Mouse (Mus musculus): ENCODE measurements around the gene Slx1b. TPM values are rescaled to one million over a fixed set of nuclear protein-coding genes. Genes with fewer than 3 reads are reported as not detected.
"Not testable (repeated sequence)": the region's sequence is repeated elsewhere in the genome, so short reads cannot be mapped to it uniquely, and the experiment has no call there.

Gene Slx1b
- polyA plus RNA-seq, 1 experiment from 2014 or later: 11.5 TPM

DNA sequence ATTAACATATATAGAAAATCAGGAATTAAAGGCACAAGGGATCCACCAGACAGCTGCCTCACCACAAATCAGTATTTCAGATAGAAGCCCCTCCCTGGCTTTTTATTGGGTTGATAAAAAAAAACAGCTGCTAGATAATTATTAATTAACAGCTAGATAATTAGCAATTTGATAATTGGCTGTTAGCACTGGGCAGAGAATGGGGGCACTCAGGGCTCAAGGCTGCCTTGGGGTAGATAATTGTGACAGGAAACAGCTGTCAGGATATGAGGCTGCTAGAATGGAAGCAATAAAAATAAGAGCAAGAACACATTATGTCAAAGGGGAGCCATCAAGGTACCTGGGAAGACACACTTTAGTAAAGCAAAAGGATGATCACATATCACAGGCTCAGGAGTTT is 50.7 kb downstream of the Slx1b start:
- no peak overlapping the region for H3K4me2 ChIP-seq
- H3K9me3 ChIP-seq: no peaks in the 10 kb centered on the region
- no peak for ATAC-seq (ENCODE audit: borderline replicate concordance, extremely low read depth, low FRiP score, low TSS enrichment)
- H3K36me3 ChIP-seq: no peaks in the 10 kb centered on the region
- no peak overlapping the region for H3K9ac ChIP-seq
- H3K27me3 ChIP-seq: no peaks in the 10 kb centered on the region
- no peak overlapping the region for H3K27ac ChIP-seq
- H3K4me3 ChIP-seq: no peak overlapping the region
- H3K4me1 ChIP-seq: peaks cover 6% of the 10 kb centered on the region; the same call in 1 of the 2 replicates

DNA sequence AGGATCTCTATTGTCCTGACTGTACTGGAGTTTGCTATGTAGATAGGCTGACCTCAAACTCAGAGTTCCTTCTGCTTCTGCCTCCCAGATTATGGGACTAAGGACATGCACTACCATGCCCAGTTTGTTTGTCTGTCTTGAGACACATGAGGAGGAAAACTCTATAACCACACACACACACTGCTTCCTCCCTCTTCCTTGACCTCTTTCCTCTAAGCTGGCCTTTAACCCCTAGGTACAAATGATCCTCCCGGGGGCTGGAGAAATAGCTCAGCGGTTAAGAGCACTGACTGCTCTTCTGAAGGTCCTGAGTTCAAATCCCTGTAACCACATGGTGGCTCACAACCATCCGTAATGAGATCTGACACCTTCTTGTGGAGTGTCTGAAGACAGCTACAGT is 51.2 kb downstream of the Slx1b start:
- Histone ChIP-seq H3K27ac (no peak overlapping the region), H3K4me3 (no peak overlapping the region), H3K9me3 (no peaks in the 10 kb centered on the region), H3K27me3 (no peaks in the 10 kb centered on the region), H3K9ac (no peak overlapping the region), H3K4me2 (no peak overlapping the region), H3K4me1 (peaks cover 4% of the 10 kb centered on the region; the same call in 1 of the 2 replicates), H3K36me3 (no peaks in the 10 kb centered on the region)
- no peak for ATAC-seq (ENCODE audit: borderline replicate concordance, extremely low read depth, low FRiP score, low TSS enrichment)
- 60% methylated on average over 3 of the region's 3 CpGs for WGBS

DNA sequence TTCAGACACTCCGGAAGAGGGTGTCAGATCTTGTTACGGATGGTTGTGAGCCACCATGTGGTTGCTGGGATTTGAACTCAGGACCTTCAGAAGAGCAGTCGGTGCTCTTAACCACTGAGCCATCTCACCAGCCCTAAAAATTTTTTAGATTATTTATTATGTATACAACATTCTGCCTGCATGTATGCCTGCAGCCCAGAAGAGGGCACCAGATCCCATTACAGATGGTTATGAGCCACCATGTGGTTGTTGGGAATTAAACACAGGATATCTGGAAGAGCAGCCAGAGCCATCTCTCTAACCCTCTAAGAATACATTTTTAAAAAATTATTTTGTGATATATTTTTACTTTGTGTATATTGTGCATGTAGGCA is 52.4 kb downstream of the Slx1b start:
- not testable (repeated sequence) for H3K9ac ChIP-seq; H3K9me3 ChIP-seq; H3K4me3 ChIP-seq; H3K4me2 ChIP-seq; ATAC-seq (ENCODE audit: borderline replicate concordance, extremely low read depth, low FRiP score, low TSS enrichment); H3K4me1 ChIP-seq; H3K27me3 ChIP-seq; H3K27ac ChIP-seq; H3K36me3 ChIP-seq
- WGBS: 55% methylated on average over 3 of the region's 3 CpGs

DNA sequence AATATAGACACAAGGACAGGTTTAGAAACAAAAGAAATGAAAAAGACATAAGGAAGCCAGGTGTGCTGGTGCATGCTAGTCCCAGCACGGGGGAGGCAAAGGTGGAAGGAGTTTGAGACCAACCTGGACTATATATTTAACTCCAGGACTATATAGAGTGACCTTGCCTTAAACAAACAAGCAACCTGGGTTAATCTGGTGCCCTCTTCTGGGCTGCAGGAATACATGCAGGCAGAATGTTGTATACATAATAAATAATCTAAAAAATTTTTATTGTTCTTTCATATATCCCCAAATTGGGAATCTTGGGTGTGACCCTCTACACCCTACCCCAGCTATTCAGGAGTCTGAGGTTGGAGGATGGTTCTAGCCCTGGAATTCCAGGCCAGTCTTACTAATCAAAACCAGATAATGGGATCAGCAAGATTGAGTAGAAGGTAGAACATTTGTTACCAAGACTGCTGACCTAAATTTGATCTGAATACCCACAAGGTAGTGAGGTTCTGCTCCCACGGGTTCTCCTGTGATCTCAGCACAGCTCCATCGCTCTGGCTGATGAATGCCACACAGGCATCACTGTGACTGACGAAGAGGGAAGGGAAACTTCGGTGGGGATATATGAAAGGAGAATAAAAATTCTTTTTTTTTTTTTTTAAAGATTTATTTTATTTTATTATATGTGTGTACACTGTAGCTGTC is 52.9 kb downstream of the Slx1b start:
- Histone ChIP-seq H3K4me3 (no peak overlapping the region), H3K4me1 (no peaks in the 10 kb centered on the region), H3K9ac (no peak overlapping the region), H3K9me3 (no peaks in the 10 kb centered on the region), H3K27me3 (no peaks in the 10 kb centered on the region), H3K4me2 (no peak overlapping the region), H3K27ac (no peak overlapping the region), H3K36me3 (no peaks in the 10 kb centered on the region)
- ATAC-seq (ENCODE audit: borderline replicate concordance, extremely low read depth, low FRiP score, low TSS enrichment): no peak
- 65% methylated on average over 5 of the region's 5 CpGs for WGBS

Other genes with a start within 250 kb of the Slx1b start
- gene Atp2a1, start 232.7 kb downstream of the Slx1b start, polyA plus RNA-seq (2015; fragmentation: Nextera tagmentation; extraction: Ambion mirVana): 1.3 and 2.8 TPM in 2 replicates
- 45.6 and 46.8 TPM in 2 replicates for gene Sh2b1, start 220.4 kb downstream of the Slx1b start, polyA plus RNA-seq (2015; fragmentation: Nextera tagmentation; extraction: Ambion mirVana)
- 125 and 127 TPM in 2 replicates for gene Tufm, start 208.4 kb downstream of the Slx1b start, polyA plus RNA-seq (2015; fragmentation: Nextera tagmentation; extraction: Ambion mirVana)
- 47.7 and 54.1 TPM in 2 replicates for gene Atxn2l, start 192.3 kb downstream of the Slx1b start, polyA plus RNA-seq (2015; fragmentation: Nextera tagmentation; extraction: Ambion mirVana)
- gene Eif3c, start 129.4 kb downstream of the Slx1b start, polyA plus RNA-seq (2015; fragmentation: Nextera tagmentation; extraction: Ambion mirVana): 176 and 186 TPM in 2 replicates
- 1.1 and 1.5 TPM in 2 replicates for gene Apobr, start 110.8 kb downstream of the Slx1b start, polyA plus RNA-seq (2015; fragmentation: Nextera tagmentation; extraction: Ambion mirVana)
- gene Cln3, start 110.0 kb downstream of the Slx1b start, polyA plus RNA-seq (2015; fragmentation: Nextera tagmentation; extraction: Ambion mirVana): 27.7 and 27.9 TPM in 2 replicates
- not detected in 2 replicates for gene Il27, start 100.8 kb downstream of the Slx1b start, polyA plus RNA-seq (2015; fragmentation: Nextera tagmentation; extraction: Ambion mirVana)
- gene Nupr1, start 64.9 kb downstream of the Slx1b start, polyA plus RNA-seq (2015; fragmentation: Nextera tagmentation; extraction: Ambion mirVana): 23.4 and 30.0 TPM in 2 replicates
- gene Sgf29, start 46.5 kb downstream of the Slx1b start, polyA plus RNA-seq (2015; fragmentation: Nextera tagmentation; extraction: Ambion mirVana): 47.3 and 54.9 TPM in 2 replicates
- 5.9 and 6.8 TPM in 2 replicates for gene Sult1a1, start 19.4 kb downstream of the Slx1b start, polyA plus RNA-seq (2015; fragmentation: Nextera tagmentation; extraction: Ambion mirVana)
- 105 and 119 TPM in 2 replicates for gene Bola2, start 383 bp downstream of the Slx1b start, polyA plus RNA-seq (2015; fragmentation: Nextera tagmentation; extraction: Ambion mirVana)
- gene Coro1a, start 12.0 kb upstream of the Slx1b start, polyA plus RNA-seq (2015; fragmentation: Nextera tagmentation; extraction: Ambion mirVana): 36.0 and 58.1 TPM in 2 replicates
- 132 and 135 TPM in 2 replicates for gene Mapk3, start 63.8 kb upstream of the Slx1b start, polyA plus RNA-seq (2015; fragmentation: Nextera tagmentation; extraction: Ambion mirVana)
- 2.5 and 2.8 TPM in 2 replicates for gene Gdpd3, start 70.5 kb upstream of the Slx1b start, polyA plus RNA-seq (2015; fragmentation: Nextera tagmentation; extraction: Ambion mirVana)
- 90.3 and 96.2 TPM in 2 replicates for gene Ypel3, start 81.2 kb upstream of the Slx1b start, polyA plus RNA-seq (2015; fragmentation: Nextera tagmentation; extraction: Ambion mirVana)
- gene Tbx6, start 85.7 kb upstream of the Slx1b start, polyA plus RNA-seq (2015; fragmentation: Nextera tagmentation; extraction: Ambion mirVana): 0.26 and 0.51 TPM in 2 replicates
- gene Ppp4c, start 96.7 kb upstream of the Slx1b start, polyA plus RNA-seq (2015; fragmentation: Nextera tagmentation; extraction: Ambion mirVana): 260 and 262 TPM in 2 replicates
- 0.10 and 0.19 TPM in 2 replicates for gene Fam57b, start 101.9 kb upstream of the Slx1b start, polyA plus RNA-seq (2015; fragmentation: Nextera tagmentation; extraction: Ambion mirVana)
- not detected in 2 replicates for gene 4930451I11Rik, start 135.9 kb upstream of the Slx1b start, polyA plus RNA-seq (2015; fragmentation: Nextera tagmentation; extraction: Ambion mirVana)
- 0.81 and 1.1 TPM in 2 replicates for gene Doc2a, start 151.6 kb upstream of the Slx1b start, polyA plus RNA-seq (2015; fragmentation: Nextera tagmentation; extraction: Ambion mirVana)
- gene Hirip3, start 166.2 kb upstream of the Slx1b start, polyA plus RNA-seq (2015; fragmentation: Nextera tagmentation; extraction: Ambion mirVana): 31.6 and 34.4 TPM in 2 replicates
- gene Ino80e, start 166.6 kb upstream of the Slx1b start, polyA plus RNA-seq (2015; fragmentation: Nextera tagmentation; extraction: Ambion mirVana): 76.6 and 78.3 TPM in 2 replicates
- 48.0 and 55.0 TPM in 2 replicates for gene Taok2, start 188.9 kb upstream of the Slx1b start, polyA plus RNA-seq (2015; fragmentation: Nextera tagmentation; extraction: Ambion mirVana)
- 31.6 and 32.9 TPM in 2 replicates for gene Tmem219, start 227.1 kb upstream of the Slx1b start, polyA plus RNA-seq (2015; fragmentation: Nextera tagmentation; extraction: Ambion mirVana)
- 13.6 and 15.0 TPM in 2 replicates for gene Kctd13, start 233.1 kb upstream of the Slx1b start, polyA plus RNA-seq (2015; fragmentation: Nextera tagmentation; extraction: Ambion mirVana)

Measured in lung, embryonic 15.5 days (tissue).